Mouse (Mus musculus) heart, embryonic 12.5 days (tissue): ENCODE data around the gene Tmem221. TPM values are rescaled to one million over a fixed set of nuclear protein-coding genes. Genes with fewer than 3 reads are reported as not detected.

Experiments used
- ATAC-seq: fragments of 200-750 bp; cut with Nextera tagmentation; 2 replicates; pipeline ENCODE4 v1.8.0; 2017; ENCODE audit warnings: moderate TSS enrichment, moderate library complexity; ENCODE audit not compliant: insufficient number of reproducible peaks, low FRiP score
- H3K27ac ChIP-seq: fragments of 300-500 bp; sonication (generic); 2 replicates; pipeline ENCODE4 v1.5.1; 2016; ENCODE audit warnings: mild to moderate bottlenecking, moderate library complexity; ENCODE audit not compliant: poor library complexity, severe bottlenecking
- H3K27me3 ChIP-seq: fragments of 300-500 bp; sonication (generic); replicated peaks from 2 replicates; pipeline ENCODE4 v1.6.1; 2016; ENCODE audit warnings: mild to moderate bottlenecking, moderate library complexity
- H3K36me3 ChIP-seq: fragments of 300-500 bp; sonication (generic); 2 replicates; pipeline ENCODE4 v1.6.1; 2016; ENCODE audit warnings: mild to moderate bottlenecking, moderate library complexity
- H3K4me1 ChIP-seq: fragments of 300-500 bp; sonication (generic); replicated peaks from 2 replicates; pipeline ENCODE4 v1.6.1; 2016; ENCODE audit warnings: mild to moderate bottlenecking
- H3K4me2 ChIP-seq: fragments of 300-500 bp; sonication (generic); 2 replicates; pipeline ENCODE4 v1.6.1; 2016; ENCODE audit warnings: mild to moderate bottlenecking, moderate library complexity
- H3K4me3 ChIP-seq: fragments of 300-500 bp; sonication (generic); 2 replicates; pipeline ENCODE4 v1.5.1; 2016; ENCODE audit warnings: mild to moderate bottlenecking
- H3K9ac ChIP-seq: fragments of 300-500 bp; sonication (generic); 2 replicates; pipeline ENCODE4 v1.6.1; 2016; ENCODE audit warnings: mild to moderate bottlenecking, moderate library complexity
- H3K9me3 ChIP-seq: fragments of 300-500 bp; sonication (generic); replicated peaks from 2 replicates; pipeline ENCODE4 v1.6.1; 2016; ENCODE audit warnings: mild to moderate bottlenecking, moderate library complexity
- WGBS: fragments of 180-500 bp; shearing (Covaris S2); methylation state at CpG from one replicate; pipeline ENCODE4 v1.1.7; 2016; 5-methylcytosine and 5-hydroxymethylcytosine counted together
- polyA plus RNA-seq: library from polyadenylated mRNA; unstranded; fragments of >200 nt; fragmentation: Nextera tagmentation; extraction: Ambion mirVana; gene quantifications from 2 replicates; pipeline ENCODE4 v1.2.1, GENCODE M21; 2016

Gene Tmem221
- polyA plus RNA-seq, 1 experiment from 2014 or later = 0.28 TPM

- no peaks in the 10 kb centered on the region; the same call in 1 of the 2 replicates for H3K36me3 ChIP-seq
- no peak for ATAC-seq
- H3K4me1 ChIP-seq = peaks cover 13% of the 10 kb centered on the region; the same call in 1 of the 2 replicates
- no peak overlapping the region for H3K4me2 ChIP-seq
- no peak overlapping the region for H3K4me3 ChIP-seq
- peaks cover 56% of the 10 kb centered on the region for H3K27me3 ChIP-seq
- H3K9me3 ChIP-seq = no peaks in the 10 kb centered on the region
- H3K27ac ChIP-seq = no peak overlapping the region
- WGBS = 69% methylated on average over 4 of the region's 4 CpGs
- H3K9ac ChIP-seq = no peak overlapping the region
Observed at GRCm38 (mm10) chr8:71505979-71506378, 52.7 kb downstream of the Tmem221 start.

- Histone ChIP-seq H3K9me3 (no peaks in the 10 kb centered on the region), H3K9ac (no peak overlapping the region), H3K4me2 (no peak overlapping the region), H3K4me1 (peaks cover 13% of the 10 kb centered on the region; the same call in 1 of the 2 replicates), H3K36me3 (no peaks in the 10 kb centered on the region; the same call in 1 of the 2 replicates), H3K27me3 (peaks cover 49% of the 10 kb centered on the region), H3K27ac (no peak overlapping the region), H3K4me3 (no peak overlapping the region)
- ATAC-seq = no peak
- 92% methylated on average over 4 of the region's 4 CpGs for WGBS
Observed at GRCm38 (mm10) chr8:71505326-71505725, 53.3 kb downstream of the Tmem221 start.

GRCm38 (mm10) chr8:71504349-71504748 is 54.3 kb downstream of the Tmem221 start:
- ATAC-seq = no peak
- Histone ChIP-seq H3K27ac (no peak overlapping the region), H3K9ac (no peak overlapping the region), H3K9me3 (no peaks in the 10 kb centered on the region), H3K27me3 (peaks cover 40% of the 10 kb centered on the region), H3K4me3 (no peak overlapping the region), H3K4me1 (peaks cover 19% of the 10 kb centered on the region), H3K36me3 (no peaks in the 10 kb centered on the region; the same call in 1 of the 2 replicates), H3K4me2 (no peak overlapping the region)
- WGBS = 82% methylated on average over 4 of the region's 4 CpGs

Other genes starting within 250 kb of the Tmem221 start
- gene Use1, start 192.0 kb downstream of the Tmem221 start, polyA plus RNA-seq = 68.6 and 69.9 TPM in 2 replicates
- 5.5 and 5.7 TPM in 2 replicates for gene Ocel1, start 187.6 kb downstream of the Tmem221 start, polyA plus RNA-seq
- 63.6 and 64.3 TPM in 2 replicates for gene Nr2f6, start 176.9 kb downstream of the Tmem221 start, polyA plus RNA-seq
- 4.8 and 6.1 TPM in 2 replicates for gene Ushbp1, start 163.1 kb downstream of the Tmem221 start, polyA plus RNA-seq
- gene Babam1, start 162.0 kb downstream of the Tmem221 start, polyA plus RNA-seq = 77.6 and 94.2 TPM in 2 replicates
- gene Ankle1, start 152.9 kb downstream of the Tmem221 start, polyA plus RNA-seq = 28.8 and 30.2 TPM in 2 replicates
- 35.4 and 36.7 TPM in 2 replicates for gene Abhd8, start 95.2 kb downstream of the Tmem221 start, polyA plus RNA-seq
- 172 and 175 TPM in 2 replicates for gene Mrpl34, start 93.9 kb downstream of the Tmem221 start, polyA plus RNA-seq
- gene Dda1, start 89.7 kb downstream of the Tmem221 start, polyA plus RNA-seq = 85.4 and 89.9 TPM in 2 replicates
- 2.7 and 3.8 TPM in 2 replicates for gene Ano8, start 72.9 kb downstream of the Tmem221 start, polyA plus RNA-seq
- gene Gtpbp3, start 70.8 kb downstream of the Tmem221 start, polyA plus RNA-seq = 11.6 and 12.8 TPM in 2 replicates
- gene Plvap, start 47.1 kb downstream of the Tmem221 start, polyA plus RNA-seq = 184 and 202 TPM in 2 replicates
- 0.83 and 1.4 TPM in 2 replicates for gene Ccdc194, start 33.2 kb downstream of the Tmem221 start, polyA plus RNA-seq
- gene Bst2, start 21.4 kb downstream of the Tmem221 start, polyA plus RNA-seq = 25.6 and 28.8 TPM in 2 replicates
- gene Mvb12a, start 15.9 kb downstream of the Tmem221 start, polyA plus RNA-seq = 51.8 and 53.4 TPM in 2 replicates
- gene Nxnl1, start 7.7 kb upstream of the Tmem221 start, polyA plus RNA-seq = not detected in 2 replicates
- gene Slc27a1, start 10.0 kb upstream of the Tmem221 start, polyA plus RNA-seq = 21.2 and 22.6 TPM in 2 replicates
- gene Pgls, start 33.3 kb upstream of the Tmem221 start, polyA plus RNA-seq = 178 and 179 TPM in 2 replicates
- 2.2 and 2.4 TPM in 2 replicates for gene Fam129c, start 38.8 kb upstream of the Tmem221 start, polyA plus RNA-seq
- gene Colgalt1, start 52.1 kb upstream of the Tmem221 start, polyA plus RNA-seq = 60.7 and 61.4 TPM in 2 replicates
- 0.47 and 0.64 TPM in 2 replicates for gene Unc13a, start 112.9 kb upstream of the Tmem221 start, polyA plus RNA-seq
- gene Jak3, start 117.4 kb upstream of the Tmem221 start, polyA plus RNA-seq = 10.6 and 11.8 TPM in 2 replicates
- 2.0 and 2.4 TPM in 2 replicates for gene Insl3, start 130.3 kb upstream of the Tmem221 start, polyA plus RNA-seq
- gene B3gnt3, start 142.9 kb upstream of the Tmem221 start, polyA plus RNA-seq = 3.4 and 3.7 TPM in 2 replicates
- 1.6 and 2.1 TPM in 2 replicates for gene Fcho1, start 166.8 kb upstream of the Tmem221 start, polyA plus RNA-seq